Mouse (Mus musculus) midbrain, embryonic 11.5 days (tissue): Measurements from ENCODE around the gene Prnp. TPM values are rescaled to one million over a fixed set of nuclear protein-coding genes. Genes with fewer than 3 reads are reported as not detected.

ENCODE experiments used
- ATAC-seq: fragments of 200-750 bp; cut with Nextera tagmentation; 2 replicates; pipeline ENCODE4 v1.8.0; 2017; ENCODE audit warnings: moderate TSS enrichment, moderate library complexity; ENCODE audit not compliant: low FRiP score
- DNase-seq: peaks from one replicate; pipeline ENCODE4 v3.0.0; 2015; ENCODE audit warnings: low spot score; ENCODE audit errors: missing footprints
- H3K27ac ChIP-seq: fragments of 300-500 bp; sonication (generic); 2 replicates; pipeline ENCODE4 v1.5.1; 2014; ENCODE audit warnings: low read depth, low read length
- H3K27me3 ChIP-seq: fragments of 300-500 bp; sonication (generic); 2 replicates; pipeline ENCODE4 v1.6.1; 2014; ENCODE audit warnings: mild to moderate bottlenecking, low read length, moderate library complexity, mixed read lengths; ENCODE audit not compliant: control insufficient read depth, insufficient read depth
- H3K36me3 ChIP-seq: fragments of 300-500 bp; sonication (generic); 2 replicates; pipeline ENCODE4 v1.6.1; 2014; ENCODE audit warnings: mild to moderate bottlenecking, low read length, moderate library complexity, mixed read lengths; ENCODE audit not compliant: control insufficient read depth, insufficient read depth
- H3K4me1 ChIP-seq: fragments of 300-500 bp; sonication (generic); 2 replicates; pipeline ENCODE4 v1.6.1; 2014; ENCODE audit warnings: low read length; ENCODE audit not compliant: control insufficient read depth, insufficient read depth
- H3K4me2 ChIP-seq: fragments of 300-500 bp; sonication (generic); 2 replicates; pipeline ENCODE4 v1.6.1; 2014; ENCODE audit warnings: mild to moderate bottlenecking, moderate library complexity
- H3K4me3 ChIP-seq: fragments of 300-500 bp; sonication (generic); 2 replicates; pipeline ENCODE4 v1.5.1; 2014; ENCODE audit warnings: low read depth, low read length
- H3K9ac ChIP-seq: fragments of 300-500 bp; sonication (generic); 2 replicates; pipeline ENCODE4 v1.6.1; 2014; ENCODE audit warnings: low read length
- H3K9me3 ChIP-seq: fragments of 300-500 bp; sonication (generic); 2 replicates; pipeline ENCODE4 v1.6.1; 2016; ENCODE audit warnings: low read length; ENCODE audit not compliant: control insufficient read depth
- WGBS: fragments of 180-500 bp; shearing (Covaris S2); extraction: QIAGEN DNeasy Blood & Tissue Kit; methylation state at CpG from one replicate; pipeline ENCODE4 v1.1.7; 2014; 5-methylcytosine and 5-hydroxymethylcytosine counted together
- polyA plus RNA-seq: library from polyadenylated mRNA; unstranded; fragments of >200 nt; fragmentation: Nextera tagmentation; extraction: Ambion mirVana; gene quantifications from 2 replicates; pipeline ENCODE4 v1.2.1, GENCODE M21; 2014

Gene Prnp
- polyA plus RNA-seq, 1 experiment from 2014 or later, result 27.2 TPM

DNA sequence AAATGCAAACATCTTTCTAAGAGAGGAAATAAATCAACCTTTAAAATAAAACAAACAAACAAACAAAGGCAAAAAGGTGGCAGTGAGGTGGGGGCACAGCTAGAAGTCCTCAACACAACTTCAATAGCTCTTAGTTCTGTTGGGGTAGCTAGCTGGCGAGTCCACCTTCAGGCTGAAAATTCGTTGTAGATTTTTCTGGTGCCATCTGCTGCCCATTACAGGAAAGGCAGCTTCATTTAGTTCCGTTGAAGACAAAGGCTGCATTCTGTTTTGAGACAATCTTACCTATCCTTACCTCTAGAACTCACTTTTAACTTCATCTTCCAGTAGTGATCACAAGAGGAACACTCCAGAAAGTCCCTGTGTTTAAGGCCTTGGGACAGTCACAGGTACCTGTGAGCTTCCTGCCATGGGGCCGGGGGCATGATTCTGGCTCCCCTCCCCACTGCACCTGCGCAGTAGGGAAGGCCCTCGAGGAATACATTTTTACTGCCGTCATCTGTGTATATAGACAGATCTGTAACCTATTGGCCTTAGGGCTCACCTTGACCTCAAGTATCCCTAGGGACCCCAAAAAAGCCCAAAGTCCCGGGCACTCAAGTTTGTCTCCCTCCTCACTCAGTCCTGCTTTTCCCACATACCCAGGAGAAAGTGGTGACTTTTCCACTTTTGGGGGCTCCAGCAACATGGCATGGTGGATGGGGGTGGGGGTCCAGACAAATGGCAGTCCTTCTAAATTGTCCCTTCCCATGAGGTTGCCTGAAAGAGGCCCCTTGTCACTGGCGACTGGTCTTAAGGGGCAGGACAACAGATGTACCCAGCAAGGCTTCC is 40.3 kb downstream of the Prnp start:
- no peak overlapping the region for H3K27ac ChIP-seq
- WGBS, result 47% methylated on average over 9 of the region's 9 CpGs
- H3K27me3 ChIP-seq, result peaks cover 16% of the 10 kb centered on the region
- H3K9me3 ChIP-seq, result no peaks in the 10 kb centered on the region
- peaks cover 5% of the 10 kb centered on the region; the same call in 1 of the 2 replicates for H3K4me1 ChIP-seq
- no peaks in the 10 kb centered on the region for H3K36me3 ChIP-seq
- DNase-seq (peak; percentile 93), ATAC-seq (peak; percentile 41; the same call in 1 of the 2 replicates)
- no peak overlapping the region for H3K4me2 ChIP-seq
- no peak overlapping the region for H3K9ac ChIP-seq
- no peak overlapping the region for H3K4me3 ChIP-seq

DNA sequence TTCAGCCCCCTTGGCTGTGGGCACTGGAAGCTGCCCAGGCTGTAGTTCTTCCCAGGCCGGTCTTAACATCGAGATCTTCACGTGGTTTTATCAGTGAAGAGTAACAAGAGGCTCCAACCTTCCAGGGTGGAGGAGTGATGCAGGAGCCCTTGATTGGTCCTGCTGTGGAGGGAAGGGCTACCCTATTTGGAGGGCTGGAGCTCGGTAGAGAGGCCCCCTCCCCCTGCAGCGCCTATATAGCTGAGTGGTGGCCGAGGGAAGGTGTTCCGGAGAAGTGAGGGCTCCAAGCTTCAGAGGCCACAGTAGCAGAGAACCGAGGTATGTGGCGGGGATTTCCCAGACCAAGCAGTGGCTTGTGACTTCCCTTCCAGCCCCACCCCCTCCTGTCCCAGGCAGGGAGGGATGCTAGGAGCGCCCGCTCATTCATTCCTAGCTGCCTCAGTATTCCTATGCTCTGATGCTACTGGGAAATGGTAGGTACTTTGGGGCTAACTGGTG is 40.9 kb downstream of the Prnp start, which contains the start of gene Prnd:
Prnd (plus strand) TSS at position 264 of the 498 bp plus-strand sequence.
- Histone ChIP-seq H3K9ac (no peak within 1 kb of the TSS), H3K4me1 (peaks cover 5% of the 10 kb centered on the region; the same call in 1 of the 2 replicates), H3K27ac (no peak within 1 kb of the TSS), H3K36me3 (no peaks in the 10 kb centered on the region), H3K4me2 (no peak within 1 kb of the TSS), H3K4me3 (no peak within 1 kb of the TSS), H3K9me3 (no peaks in the 10 kb centered on the region), H3K27me3 (peaks cover 16% of the 10 kb centered on the region)
- ATAC-seq, result no peak
- 13% methylated on average over 11 of the region's 11 CpGs for WGBS
- peak; percentile 82 for DNase-seq

DNA sequence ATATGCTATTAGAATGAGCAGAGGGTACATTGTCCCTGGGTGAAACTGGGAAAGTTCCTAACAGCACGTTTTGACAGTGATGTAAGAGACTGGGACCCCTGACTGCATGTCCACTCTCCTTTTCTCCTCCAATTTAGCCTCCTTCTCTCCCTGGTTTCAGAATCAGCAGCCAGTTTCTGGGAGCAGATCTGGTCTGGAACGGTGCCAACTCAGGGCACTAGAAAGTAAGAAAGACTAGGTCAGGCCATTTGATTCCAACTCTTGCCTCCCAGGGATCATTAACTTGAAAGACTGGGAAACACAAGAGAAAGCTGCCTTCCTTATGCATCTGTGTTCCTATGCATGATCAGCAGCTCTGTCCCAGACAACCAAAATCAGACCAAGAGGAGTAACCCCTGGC is 42.7 kb downstream of the Prnp start:
- H3K9ac ChIP-seq, result no peak overlapping the region
- peak; percentile 72 for DNase-seq
- no peaks in the 10 kb centered on the region for H3K9me3 ChIP-seq
- no peaks in the 10 kb centered on the region for H3K36me3 ChIP-seq
- peaks cover 16% of the 10 kb centered on the region for H3K27me3 ChIP-seq
- WGBS, result 64% methylated on average over 2 of the region's 2 CpGs
- ATAC-seq, result no peak
- no peak overlapping the region for H3K4me2 ChIP-seq
- no peak overlapping the region for H3K4me3 ChIP-seq
- H3K27ac ChIP-seq, result no peak overlapping the region
- peaks cover 5% of the 10 kb centered on the region; the same call in 1 of the 2 replicates for H3K4me1 ChIP-seq

DNA sequence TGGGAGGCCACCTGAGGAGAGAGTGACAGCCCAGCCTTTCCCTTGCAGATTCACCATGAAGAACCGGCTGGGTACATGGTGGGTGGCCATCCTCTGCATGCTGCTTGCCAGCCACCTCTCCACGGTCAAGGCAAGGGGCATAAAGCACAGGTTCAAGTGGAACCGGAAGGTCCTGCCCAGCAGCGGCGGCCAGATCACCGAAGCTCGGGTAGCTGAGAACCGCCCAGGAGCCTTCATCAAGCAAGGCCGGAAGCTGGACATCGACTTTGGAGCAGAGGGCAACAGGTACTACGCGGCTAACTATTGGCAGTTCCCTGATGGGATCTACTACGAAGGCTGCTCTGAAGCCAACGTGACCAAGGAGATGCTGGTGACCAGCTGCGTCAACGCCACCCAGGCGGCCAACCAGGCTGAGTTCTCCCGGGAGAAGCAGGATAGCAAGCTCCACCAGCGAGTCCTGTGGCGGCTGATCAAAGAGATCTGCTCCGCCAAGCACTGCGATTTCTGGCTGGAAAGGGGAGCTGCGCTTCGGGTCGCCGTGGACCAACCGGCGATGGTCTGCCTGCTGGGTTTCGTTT is 43.3 kb downstream of the Prnp start:
- no peak overlapping the region for H3K9ac ChIP-seq
- no peak overlapping the region for H3K27ac ChIP-seq
- DNase-seq (peak; percentile 85), ATAC-seq (no peak)
- H3K4me1 ChIP-seq, result peaks cover 5% of the 10 kb centered on the region; the same call in 1 of the 2 replicates
- peaks cover 16% of the 10 kb centered on the region for H3K27me3 ChIP-seq
- peak overlapping the region; percentile 22 for H3K4me2 ChIP-seq
- H3K4me3 ChIP-seq, result no peak overlapping the region
- H3K9me3 ChIP-seq, result no peaks in the 10 kb centered on the region
- WGBS, result 20% methylated on average over 29 of the region's 29 CpGs
- no peaks in the 10 kb centered on the region for H3K36me3 ChIP-seq

DNA sequence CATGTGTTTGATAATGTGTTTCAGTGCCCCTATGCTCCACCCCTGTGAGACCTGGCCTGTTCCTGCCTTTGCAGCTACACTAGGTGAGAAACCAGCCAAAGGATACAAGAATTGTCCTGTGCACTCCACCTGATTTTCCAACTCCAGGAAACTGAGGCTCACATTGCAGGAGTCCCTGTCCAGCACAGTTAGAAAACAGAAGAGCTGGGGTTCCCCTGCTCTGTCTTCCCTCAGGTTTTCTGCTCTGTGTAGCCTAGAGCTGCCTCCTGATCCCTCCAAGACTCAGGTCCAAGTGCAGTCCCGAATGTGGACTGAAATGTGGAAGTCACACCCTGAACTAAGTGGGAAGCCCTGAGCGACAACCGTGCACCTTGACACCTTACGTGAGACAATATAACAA is 44.0 kb downstream of the Prnp start:
- Histone ChIP-seq H3K4me3 (no peak overlapping the region), H3K27ac (no peak overlapping the region), H3K4me2 (no peak overlapping the region), H3K9ac (no peak overlapping the region), H3K4me1 (peaks cover 5% of the 10 kb centered on the region; the same call in 1 of the 2 replicates), H3K36me3 (no peaks in the 10 kb centered on the region), H3K27me3 (peaks cover 16% of the 10 kb centered on the region), H3K9me3 (no peaks in the 10 kb centered on the region)
- ATAC-seq (no peak), DNase-seq (peak; percentile 73)
- 90% methylated on average over 4 of the region's 4 CpGs for WGBS

DNA sequence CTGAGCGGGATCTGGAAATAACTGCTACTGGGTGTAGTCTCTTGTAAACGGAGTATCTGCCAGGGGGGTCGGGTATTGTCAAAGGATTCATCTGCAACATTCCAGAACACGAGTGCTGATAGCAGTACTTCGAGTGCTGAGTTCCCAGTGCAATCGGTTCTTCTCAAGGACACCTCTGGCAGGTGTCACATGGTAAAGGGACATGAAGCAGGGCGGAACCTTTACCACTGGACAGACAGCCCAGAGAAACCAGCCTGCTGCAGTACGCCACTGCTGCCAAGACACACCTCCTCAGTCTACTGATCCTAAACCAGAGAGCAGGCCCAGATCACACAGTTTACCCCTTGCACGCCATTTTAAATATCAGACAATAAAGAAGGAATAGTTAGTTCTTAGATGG is 45.1 kb downstream of the Prnp start:
- Histone ChIP-seq H3K4me3 (peak overlapping the region; percentile 29), H3K36me3 (no peaks in the 10 kb centered on the region), H3K27ac (no peak overlapping the region), H3K4me1 (peaks cover 5% of the 10 kb centered on the region; the same call in 1 of the 2 replicates), H3K4me2 (peak overlapping the region; percentile 50), H3K9me3 (no peaks in the 10 kb centered on the region), H3K9ac (no peak overlapping the region), H3K27me3 (peaks cover 16% of the 10 kb centered on the region)
- 64% methylated on average over 9 of the region's 9 CpGs for WGBS
- no peak for DNase-seq
- peak; percentile 38; the same call in 1 of the 2 replicates for ATAC-seq

DNA sequence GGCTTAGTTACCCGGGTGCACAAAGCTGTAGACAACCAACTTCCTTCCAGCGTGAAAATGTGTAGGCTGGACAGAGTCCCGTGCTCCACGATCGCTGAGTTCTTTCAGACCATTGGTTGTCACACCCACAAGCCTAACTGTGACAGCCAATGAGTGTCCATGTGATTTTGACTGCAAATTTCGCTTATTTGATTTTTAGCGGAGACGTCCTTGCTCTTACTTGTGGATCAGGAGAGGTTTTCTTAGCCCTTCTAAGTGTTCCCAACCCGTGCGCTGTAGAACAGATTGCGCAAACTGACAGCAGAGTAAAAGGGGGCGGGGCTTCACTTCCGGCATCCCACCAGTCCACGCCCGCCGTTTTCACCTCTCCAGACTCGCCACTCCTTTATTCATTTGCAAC is 45.5 kb downstream of the Prnp start:
- peak; percentile 66; the same call in 1 of the 2 replicates for ATAC-seq
- peak; percentile 90 for DNase-seq
- H3K9me3 ChIP-seq, result no peaks in the 10 kb centered on the region
- no peak overlapping the region for H3K27ac ChIP-seq
- H3K4me2 ChIP-seq, result peak overlapping the region; percentile 50
- peaks cover 5% of the 10 kb centered on the region; the same call in 1 of the 2 replicates for H3K4me1 ChIP-seq
- no peaks in the 10 kb centered on the region for H3K36me3 ChIP-seq
- H3K4me3 ChIP-seq, result peak overlapping the region; percentile 29
- no peak overlapping the region for H3K9ac ChIP-seq
- peaks cover 16% of the 10 kb centered on the region for H3K27me3 ChIP-seq
- WGBS, result 4% methylated on average over 17 of the region's 17 CpGs

DNA sequence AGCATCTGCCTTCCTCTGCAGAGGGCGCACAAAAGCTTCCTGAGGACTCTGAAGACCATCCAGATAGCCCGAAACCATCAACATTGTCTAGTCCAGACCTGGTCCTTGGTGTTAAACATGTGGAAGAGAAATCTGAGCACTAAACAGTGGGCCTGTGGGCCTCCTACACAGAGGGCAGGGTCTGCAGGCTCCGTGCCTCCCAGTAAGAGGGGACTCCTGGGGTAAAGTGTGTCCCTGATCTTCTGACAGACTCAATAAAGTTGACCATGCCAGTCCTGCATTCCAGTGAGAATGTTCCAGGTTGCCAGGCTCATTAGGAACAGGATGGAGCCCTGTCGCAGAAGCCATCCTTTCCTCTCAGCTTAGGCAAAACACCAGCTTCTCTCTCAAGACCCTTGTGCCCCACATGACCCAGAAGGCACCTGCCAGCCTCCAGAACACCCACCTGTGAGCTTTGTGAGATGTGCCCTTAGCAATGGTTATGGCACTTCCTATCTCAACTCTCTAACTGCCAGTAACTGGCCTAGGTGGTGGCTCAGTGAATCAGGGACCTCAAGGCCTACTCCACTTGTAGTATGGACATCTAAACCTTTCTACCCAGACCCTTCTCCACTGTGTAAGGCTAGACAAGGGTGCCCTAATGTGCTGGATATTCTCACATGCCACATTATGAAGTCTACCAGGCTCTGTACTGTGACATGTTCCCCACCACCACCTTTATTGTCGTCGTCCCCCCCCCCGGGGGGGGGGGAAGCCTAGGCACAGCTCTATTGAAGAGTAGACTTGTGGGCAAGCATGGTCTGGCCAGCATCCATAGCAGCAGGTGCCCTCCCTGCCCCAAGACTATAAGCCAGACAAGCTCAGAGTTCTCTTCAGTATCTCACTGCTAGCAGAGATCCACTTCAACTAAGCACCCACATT is 46.9 kb downstream of the Prnp start:
- no peak overlapping the region for H3K4me3 ChIP-seq
- no peak overlapping the region for H3K4me2 ChIP-seq
- H3K36me3 ChIP-seq, result no peaks in the 10 kb centered on the region
- H3K9ac ChIP-seq, result no peak overlapping the region
- H3K27ac ChIP-seq, result no peak overlapping the region
- ATAC-seq (no peak), DNase-seq (peak; percentile 56)
- no peaks in the 10 kb centered on the region for H3K9me3 ChIP-seq
- peaks cover 5% of the 10 kb centered on the region; the same call in 1 of the 2 replicates for H3K4me1 ChIP-seq
- 82% methylated on average over 7 of the region's 7 CpGs for WGBS
- peaks cover 16% of the 10 kb centered on the region for H3K27me3 ChIP-seq
